Mouse (Mus musculus) spleen, postnatal 36 days (tissue): ENCODE measurements at regions not wholly inside any gene's neighbourhood (a gene's known extent, or its start where the extent isn't known, plus 50 kb on each side); places are given as distances from the start of the nearest gene placed in this dataset.

Experiments
- DNase-seq, 2 experiments: peaks; one replicate each; pipeline ENCODE4 v3.0.0; 2022; ENCODE audit warnings: low spot score in 2 of 2, mixed read lengths in 1 of 2

DNA sequence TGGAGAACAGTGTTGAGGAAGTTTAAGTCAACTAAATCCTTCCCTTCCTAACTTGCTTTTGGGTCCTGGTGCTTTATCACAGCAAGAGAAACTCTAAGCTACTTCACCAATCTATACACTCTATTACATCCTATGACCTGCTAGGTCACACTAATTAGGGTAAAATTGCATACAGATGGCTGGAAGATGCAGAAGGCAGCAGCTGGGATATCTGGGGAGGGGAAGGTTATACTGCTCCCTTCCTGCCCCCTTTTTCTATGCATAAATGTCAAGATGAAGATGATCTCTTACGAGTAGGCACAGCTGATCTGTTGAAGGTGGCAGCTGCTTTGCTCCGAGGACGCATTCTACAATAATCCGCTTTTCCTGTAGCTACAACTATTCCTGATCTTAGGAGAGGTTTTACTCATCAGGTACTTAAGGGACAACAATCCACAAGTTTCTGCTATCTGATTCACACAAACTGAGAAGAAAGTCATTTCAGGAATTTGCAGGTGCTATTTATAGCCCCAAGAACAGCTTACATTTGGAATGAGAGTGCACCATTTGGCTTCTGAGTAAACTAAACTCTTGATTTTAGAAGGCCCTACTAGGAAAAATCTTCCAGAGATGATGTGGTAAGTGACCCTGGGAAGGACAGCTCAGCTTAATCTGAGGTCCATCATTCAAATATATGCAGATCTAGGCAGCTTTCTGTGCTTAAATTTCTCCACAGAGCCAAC is 146.3 kb upstream of the Krr1 start:
- no peak for DNase-seq

DNA sequence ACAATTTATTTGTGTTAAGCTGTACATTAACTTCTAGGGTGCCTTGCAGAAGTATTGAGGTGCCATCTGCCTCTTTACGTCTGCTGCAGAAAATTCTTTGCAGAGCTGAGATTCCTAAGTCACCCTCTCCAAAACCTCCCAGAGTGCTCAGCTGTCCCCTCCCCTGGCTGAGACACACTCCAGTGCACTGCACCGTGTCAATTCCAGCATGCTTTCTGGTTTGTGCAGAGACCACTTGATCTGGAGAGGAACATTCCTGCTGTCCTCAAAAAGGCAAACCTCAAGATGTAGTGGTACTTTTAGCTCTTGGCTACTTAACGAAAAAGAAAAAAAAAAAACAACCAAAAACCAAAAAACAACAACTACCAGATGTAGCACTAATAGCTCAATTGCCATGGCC is 145.2 kb upstream of the Krr1 start:
- DNase-seq: no peak

DNA sequence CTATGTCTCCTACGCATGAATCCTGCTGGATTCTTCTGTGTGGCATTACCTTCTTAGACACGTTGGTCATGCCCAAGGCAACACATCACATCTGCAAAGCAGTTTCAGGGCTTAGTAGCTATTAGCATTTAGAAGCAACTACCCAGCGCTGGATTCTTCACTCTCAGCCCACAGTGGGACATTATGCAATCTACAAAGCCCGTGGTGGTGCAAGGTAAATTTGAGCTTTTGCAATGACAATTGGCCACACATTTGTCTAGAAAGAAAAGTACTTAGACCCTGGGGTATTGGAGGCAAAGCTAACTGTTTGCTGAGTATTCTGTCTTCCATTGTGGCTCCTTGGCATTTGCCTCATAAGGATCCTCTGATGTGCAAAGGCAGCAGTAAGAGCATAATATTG is 144.5 kb upstream of the Krr1 start:
- no peak for DNase-seq

DNA sequence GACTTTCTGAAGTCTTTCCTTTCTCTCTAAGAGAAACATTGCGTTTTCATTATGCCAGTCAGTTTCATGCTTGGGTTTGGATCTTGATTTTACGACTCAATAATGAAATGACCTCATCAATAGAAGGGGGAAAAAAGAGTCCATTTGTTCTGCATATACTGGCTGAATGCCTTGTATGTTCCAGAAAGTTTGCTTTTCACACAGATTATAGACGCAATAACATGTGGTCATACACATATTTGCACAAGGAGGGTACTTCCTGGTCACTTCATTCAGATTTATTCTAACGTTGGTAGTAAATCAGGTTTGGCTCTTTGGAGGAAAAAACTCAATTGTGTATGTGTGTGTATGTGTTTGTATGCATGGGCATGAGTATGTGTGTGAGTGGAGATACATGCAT is 143.9 kb upstream of the Krr1 start:
- no peak for DNase-seq

DNA sequence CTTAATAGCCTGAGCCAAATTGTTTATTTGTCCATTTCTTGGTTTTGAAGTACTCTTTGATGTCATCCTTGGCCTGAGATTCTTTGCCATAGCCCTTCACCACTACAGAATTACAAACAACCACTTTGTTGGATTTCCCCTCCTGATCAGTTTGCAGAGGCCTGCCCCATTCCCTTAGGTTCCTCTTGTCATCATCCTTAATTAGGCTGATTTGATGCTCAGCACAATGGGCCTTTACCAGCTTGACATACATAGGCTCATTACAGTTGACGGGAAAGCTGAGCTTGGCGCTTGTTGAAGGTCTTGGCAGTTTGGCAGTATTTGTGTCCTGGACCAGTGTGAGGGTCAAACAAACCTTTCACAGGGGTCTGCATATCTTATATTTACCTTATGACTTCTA is 143.2 kb upstream of the Krr1 start:
- DNase-seq: no peak

GRCm38 (mm10) chr10:111831105-111831504 is 141.4 kb upstream of the Krr1 start:
- DNase-seq: no peak

- DNase-seq: no peak
These were observed 138.9 kb upstream of the Krr1 start for GRCm38 (mm10) chr10:111833611-111834010.

DNA sequence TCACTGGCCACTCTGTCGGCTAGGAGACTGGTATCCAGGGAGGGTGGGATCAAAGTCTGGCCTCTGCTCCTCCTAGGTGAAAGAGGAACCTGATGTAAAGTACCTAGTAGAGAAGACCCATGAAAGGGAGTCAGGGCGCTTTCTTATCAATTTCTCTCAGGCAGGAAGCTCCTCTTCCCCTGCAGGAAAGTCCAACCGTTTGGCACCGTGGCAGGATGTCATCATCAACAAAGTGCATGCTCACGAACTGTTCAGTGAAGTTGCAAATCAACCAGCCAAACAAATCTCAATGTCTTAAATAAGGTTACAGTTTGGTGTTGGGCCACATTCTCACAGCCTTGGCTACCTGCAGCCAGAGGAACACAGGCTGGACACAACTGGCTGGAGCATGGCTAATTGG is 138.2 kb upstream of the Krr1 start:
- peak in 1 of 2 experiments; percentile 4 for DNase-seq

DNA sequence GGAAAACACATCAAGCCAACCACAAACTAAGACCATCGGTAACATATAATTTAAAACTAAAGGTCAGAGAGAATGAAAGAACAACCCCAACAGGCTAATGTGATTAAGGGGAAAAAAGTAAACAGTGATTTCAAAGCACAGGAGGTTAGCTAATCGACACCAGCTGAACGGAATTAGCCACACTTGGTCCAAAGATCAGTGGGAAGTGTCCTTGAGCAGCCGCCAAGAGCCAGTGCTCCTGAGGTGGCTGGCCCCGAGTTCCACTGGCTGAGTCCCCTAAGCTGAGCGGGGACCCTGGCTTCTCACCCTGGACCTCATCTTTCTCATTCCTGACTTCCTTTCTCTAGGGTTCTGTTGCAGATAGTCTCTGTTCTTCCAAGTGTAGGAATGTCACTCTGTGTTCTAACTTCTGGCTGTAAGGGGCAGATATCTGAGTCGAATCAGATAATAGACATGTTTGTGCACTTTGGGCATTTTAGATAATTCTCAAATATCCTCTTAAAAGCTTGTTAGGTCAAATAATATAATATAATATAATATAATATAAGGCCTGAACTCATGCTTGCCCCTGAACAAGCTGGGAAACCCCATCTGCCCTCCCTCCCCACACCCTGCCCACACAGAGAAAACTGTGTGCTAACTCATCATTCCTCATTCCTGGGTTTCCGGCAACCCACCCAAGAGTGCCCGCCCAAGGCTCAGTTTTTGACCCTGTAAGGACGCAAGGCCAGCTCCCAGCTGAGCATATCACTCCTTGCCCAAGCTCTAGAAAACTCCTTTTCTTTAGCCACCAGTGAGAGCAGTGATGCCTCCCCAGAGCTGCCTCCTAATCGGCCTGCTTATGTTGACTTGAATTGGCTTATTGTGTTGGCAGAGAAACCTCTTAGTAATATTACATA is 137.3 kb upstream of the Krr1 start:
- DNase-seq: no peak

DNA sequence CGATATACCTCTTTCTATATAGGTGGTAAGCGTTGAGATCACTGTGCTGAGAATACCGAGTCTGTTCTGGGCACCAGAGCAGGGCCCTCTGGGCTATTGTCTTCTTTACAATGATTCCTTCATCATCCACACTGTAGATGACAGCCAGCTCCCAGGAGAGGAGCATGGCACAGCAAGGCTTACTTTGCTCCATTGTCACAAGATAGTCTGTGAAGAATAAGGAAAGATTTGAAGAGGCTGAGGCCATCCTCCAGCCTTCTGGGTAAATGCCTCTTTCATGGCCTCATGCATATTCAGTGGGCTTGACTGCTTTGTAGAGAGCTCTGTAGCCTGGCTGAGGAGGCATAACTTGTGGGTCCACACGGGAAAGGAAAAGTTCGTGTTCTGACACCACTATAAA is 136.3 kb upstream of the Krr1 start:
- no peak for DNase-seq

DNA sequence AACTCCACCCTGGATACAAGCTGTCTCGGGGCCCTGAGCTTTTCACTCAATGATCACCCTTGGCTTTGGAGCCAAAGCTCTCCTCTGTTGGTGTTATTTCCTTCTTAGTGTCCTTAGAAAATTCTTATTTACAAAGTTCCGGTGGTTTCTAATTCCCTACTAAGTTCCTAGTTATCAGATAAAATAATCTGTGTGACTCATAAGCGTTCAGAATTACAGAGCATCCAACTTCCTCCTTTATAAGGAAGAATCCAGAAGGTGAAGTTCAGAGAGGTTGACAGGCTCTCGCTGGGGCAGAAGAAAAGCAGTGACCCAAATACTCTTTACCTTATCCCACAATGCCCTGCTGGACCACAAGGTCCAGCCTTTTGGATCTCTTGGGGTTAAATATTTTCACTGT is 135.7 kb upstream of the Krr1 start:
- DNase-seq: no peak

DNA sequence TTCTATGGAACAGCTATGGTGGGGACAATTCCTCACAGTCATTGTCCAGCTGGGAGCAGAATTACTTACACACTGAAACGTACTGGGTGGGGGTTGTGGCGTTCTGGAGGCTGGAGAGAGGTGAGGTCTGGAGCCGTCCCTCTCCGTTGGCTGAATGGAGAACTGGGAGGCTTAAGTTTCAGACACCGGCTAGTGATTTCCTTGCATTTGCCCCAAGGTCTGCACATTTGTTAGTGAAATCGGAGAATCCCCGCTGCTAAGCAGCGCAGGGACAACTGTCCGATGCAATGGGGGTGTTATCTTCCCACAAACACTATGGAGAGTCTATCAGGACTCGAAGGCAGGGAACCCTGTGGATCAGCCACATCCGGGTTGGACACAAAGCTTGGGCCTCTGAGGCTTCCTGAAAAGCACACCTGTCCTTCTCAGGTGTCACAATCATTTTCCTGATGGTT is 130.1 kb upstream of the Krr1 start:
- DNase-seq: no peak

GRCm38 (mm10) chr10:111842896-111843295 is 129.6 kb upstream of the Krr1 start:
- DNase-seq: no peak

DNA sequence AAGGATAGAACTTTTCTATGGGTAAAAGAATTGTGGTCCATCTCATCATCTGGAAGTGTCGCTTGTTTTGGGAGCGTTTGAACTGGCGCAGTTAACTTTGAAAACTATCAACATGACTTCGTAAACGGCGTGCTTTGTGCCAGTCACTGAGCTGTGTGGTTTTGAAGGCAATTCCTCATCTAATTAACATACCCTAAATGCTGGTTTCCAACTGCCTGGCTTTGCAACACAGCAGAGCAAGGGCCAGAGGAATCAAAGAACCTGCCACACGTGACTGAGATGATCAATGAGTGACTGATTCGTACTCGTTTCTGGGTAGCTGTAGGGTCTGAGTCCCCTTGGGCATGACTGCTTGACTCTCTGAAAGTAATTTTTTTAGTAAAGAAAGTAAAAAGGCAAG is 129.2 kb upstream of the Krr1 start:
- no peak for DNase-seq

- DNase-seq: no peak
These were observed 128.3 kb upstream of the Krr1 start for GRCm38 (mm10) chr10:111844144-111844543.

GRCm38 (mm10) chr10:111845946-111846345 is 126.5 kb upstream of the Krr1 start:
- DNase-seq: no peak

GRCm38 (mm10) chr10:111854254-111854653 is 118.2 kb upstream of the Krr1 start:
- no peak for DNase-seq

GRCm38 (mm10) chr10:111855496-111855895 is 117.0 kb upstream of the Krr1 start:
- DNase-seq: no peak

GRCm38 (mm10) chr10:111858403-111858802 is 114.1 kb upstream of the Krr1 start:
- no peak for DNase-seq

DNA sequence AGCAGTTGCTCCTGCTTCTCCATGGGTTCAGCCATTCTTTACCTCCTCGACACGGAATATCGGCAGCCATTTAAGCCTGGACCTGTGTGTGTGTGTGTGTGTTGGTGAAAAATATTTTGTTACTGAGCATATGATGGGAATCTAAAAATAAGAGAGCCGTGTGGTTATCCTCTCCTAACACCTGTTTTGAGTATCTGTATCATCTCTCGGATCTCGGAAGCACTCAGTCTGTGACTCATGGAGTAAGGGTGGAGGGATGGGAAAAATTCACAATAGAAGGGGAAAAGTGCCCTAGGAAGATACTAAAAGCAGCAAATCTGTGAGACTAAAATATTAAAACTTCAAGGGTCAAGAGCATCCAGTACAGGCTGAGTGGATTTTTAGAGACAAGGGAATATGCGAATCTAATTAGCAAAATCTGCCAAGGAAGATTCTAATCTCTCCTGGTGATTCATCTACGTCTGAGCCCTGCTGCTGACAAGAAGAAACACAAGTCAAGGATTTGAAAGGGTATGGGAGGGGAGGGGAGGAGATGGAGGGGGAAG is 107.1 kb upstream of the Krr1 start:
- no peak for DNase-seq

GRCm38 (mm10) chr10:111867102-111867501 is 105.4 kb upstream of the Krr1 start:
- DNase-seq: no peak

GRCm38 (mm10) chr10:111867538-111867937 is 104.9 kb upstream of the Krr1 start:
- DNase-seq: peak; percentile 32 to 48

DNA sequence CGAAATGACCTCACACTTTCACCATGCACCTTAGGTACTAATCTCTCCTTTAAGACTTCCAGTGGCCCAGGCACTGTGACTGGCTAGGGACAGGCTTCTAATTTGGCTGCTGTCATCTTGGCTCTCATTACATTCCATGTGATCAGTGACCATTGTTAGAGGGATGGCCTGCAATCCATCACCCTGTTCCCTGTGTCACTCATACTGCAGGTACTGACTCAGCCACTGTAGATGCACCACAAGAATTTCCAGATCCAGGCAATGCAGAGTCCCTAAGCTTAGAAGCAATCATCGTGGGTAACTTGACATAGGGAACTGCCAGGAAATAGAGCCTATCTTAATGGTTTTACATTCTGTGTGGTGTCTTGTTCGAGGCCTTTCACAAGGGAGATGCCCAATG is 92.1 kb upstream of the Krr1 start:
- DNase-seq: no peak
